Mouse (Mus musculus) kidney, adult 9 months (tissue): ENCODE results near the gene Gm2564.
"Not testable (repeated sequence)": the region's sequence is repeated elsewhere in the genome, so short reads cannot be mapped to it uniquely, and the experiment has no call there.

Experiments used
- DNase-seq: peaks from one replicate; pipeline ENCODE4 v3.0.0; 2022

The Gm2564 gene

DNA sequence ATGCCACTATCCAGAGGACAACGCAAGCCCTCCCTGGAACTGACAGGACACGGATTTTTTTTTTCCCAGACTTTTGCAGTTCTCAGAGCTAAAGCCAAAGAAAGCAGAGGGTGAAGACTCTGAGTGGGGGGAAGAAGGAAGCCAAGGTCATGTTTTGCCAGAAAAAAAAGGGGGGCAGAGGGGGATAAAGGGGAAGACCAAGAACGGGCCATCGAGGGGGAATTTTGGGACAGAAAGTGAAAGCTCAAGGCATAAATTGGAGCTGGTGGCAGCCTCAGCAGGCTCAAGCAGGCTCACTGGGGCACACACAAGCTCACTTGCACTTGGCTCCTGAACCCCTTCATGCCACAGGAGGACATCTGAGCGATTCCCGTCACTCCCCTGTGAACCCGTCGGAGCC lies at the start of gene Gm2564:
Gene Gm2564, plus strand, starts transcription at position 301 of the 400 bp plus-strand sequence.
- not testable (repeated sequence) for DNase-seq

DNA sequence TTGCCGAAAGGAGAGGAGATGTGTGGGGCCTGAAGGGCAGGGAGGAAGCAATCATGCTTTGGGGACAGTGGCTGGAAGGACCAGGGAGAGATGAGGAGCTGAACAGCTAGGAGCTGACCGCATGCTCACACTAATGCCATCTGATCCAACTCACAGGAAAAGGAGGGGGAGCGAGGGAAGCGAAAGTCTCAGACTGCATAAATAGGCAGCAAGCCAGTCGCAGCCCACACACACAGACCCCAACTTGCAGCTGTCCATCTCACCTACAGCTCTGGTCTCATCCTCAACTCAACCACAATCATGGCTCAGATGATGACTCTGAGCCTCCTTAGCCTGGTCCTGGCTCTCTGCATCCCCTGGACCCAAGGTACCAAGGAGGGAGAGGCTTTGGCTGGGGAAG lies 17.6 kb upstream of the Gm2564 start, which contains the start of gene Gm10591:
Gene Gm10591, plus strand, starts transcription at position 301 of the 400 bp plus-strand sequence.
- DNase-seq, result not testable (repeated sequence)

DNA sequence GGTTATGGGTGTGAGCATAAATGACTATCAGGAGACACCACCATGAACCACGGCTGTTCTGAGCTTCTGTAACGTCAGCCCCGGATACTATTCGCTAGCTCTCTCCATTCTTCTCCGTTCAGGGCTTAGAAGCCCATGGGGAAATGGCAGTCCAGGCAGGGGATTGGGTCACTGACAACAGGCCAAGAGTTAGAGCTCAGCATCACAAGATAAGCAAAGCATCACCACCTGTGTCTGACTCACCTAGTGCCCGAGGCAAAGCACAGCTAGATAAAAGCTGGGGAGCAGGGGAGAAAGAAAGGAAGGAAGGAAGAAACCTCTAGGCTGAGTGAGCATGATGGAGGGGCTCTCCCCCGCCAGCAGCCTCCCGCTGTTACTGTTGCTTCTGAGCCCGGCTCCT lies 25.4 kb downstream of the Gm2564 start, which contains the start of gene Ccl27b:
Gene Ccl27b, plus strand, starts transcription at position 301 of the 400 bp plus-strand sequence.
- not testable (repeated sequence) for DNase-seq

DNA sequence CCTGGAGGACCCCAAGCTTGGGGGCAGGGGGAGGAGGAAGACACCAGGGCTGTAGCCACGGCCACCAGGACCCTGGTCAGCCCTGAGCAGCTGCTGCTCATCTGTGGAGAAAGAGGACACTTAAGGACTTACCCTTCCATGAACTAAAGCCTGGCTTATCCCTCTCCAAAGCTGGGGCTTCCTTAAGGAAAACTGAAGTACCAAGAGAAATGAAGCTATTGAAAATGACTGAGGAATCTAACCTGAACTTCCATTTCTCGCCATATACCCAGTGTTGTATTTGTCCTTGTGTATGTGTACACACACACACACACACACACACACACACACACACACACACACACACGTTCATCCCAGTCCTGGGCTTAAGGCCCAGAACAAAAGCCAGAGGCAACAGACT lies 32.3 kb downstream of the Gm2564 start, which contains the start of gene Il11ra2:
Gene Il11ra2, minus strand, starts transcription at position 101 of the 400 bp plus-strand sequence.
- DNase-seq, result not testable (repeated sequence)

DNA sequence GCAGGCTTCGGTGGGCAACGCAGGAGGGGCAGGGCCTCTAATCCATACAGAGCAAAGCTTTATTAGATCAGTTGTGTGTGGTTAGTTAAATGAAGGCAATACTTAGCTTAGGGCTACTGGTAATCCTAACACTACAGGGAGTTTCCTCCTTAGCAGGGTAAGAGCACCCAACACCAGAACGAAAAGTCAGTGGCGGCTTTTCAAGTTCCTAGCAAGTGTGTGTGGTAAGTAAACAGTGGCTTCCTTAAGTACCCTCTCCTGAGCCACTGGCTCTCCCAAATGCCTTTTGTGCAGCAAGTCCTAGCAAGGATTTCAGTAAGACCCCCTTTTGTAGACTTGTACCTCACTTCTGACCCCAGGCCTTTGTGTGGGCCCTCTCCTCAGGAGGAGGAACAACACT lies 45.9 kb downstream of the Gm2564 start:
- not testable (repeated sequence) for DNase-seq

DNA sequence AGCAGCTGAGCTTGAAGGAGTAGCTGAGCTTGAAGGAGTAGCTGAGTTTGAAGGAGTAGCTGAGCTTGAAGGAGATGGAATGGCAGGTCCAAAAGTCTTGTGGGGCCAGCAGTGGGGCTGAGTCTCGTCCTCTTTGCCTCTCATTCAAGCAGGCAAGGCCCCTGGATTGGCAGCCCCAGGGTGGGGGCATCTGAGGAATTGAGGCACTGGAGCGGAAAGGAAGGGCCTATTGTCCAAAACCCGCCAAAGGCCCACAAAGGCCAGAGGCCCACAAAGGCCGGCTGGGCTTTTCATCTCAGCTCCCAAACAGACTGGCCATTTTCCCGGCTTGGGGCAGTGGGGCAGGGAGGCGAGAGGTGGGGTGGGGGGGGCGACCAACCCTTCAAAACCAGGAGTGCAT lies 49.8 kb downstream of the Gm2564 start:
- not testable (repeated sequence) for DNase-seq

DNA sequence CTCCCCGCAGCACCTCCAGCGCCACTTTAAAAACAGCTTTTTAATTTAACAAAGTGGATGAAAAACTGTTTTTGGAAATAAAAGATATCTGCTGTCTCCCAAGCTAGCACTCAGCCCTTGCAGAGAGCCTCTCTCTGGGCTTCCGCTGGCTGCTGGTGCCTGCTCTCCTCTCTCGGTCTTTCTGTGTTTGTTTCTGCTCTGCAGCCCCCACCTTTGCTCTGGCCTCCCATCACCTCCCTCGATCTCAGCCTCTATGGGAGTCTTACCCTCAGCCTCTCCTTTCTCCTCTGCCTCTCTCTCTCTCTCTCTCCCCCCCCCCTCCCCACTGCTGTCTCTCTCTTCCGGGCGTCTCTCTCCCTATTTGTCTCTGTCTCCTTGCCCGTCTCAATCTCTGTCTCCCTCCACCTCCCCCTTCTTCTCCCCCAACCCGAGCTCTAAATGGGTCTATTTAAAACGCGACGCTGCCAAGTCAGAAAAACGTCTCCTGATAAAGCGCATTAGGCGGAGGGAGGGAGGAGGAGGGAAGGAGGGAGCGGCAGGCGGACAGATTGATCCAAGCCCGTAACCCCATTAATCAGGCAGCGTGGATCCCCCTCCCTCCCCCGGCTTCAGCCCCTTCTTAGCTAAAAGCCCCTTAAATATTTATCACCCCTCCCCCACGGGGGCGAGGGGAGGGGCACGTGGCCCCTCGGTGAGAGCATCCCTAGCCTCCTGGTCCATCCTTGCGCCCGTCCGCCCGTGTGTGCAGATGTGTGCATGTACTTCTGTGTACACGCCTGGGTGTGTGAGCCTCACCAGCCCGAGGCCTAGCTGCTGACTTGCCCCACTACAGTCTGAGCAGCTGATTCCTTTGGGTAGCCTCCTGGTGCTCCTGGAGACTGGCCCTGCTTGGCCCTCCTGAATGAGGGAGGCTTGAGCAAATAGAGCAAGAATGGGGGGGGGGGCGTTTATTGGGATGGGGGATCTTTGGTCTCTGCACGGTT lies 51.1 kb downstream of the Gm2564 start:
- not testable (repeated sequence) for DNase-seq
